Mouse (Mus musculus): ENCODE data around the gene 0610040J01Rik. TPM values are rescaled to one million over a fixed set of nuclear protein-coding genes. Genes with fewer than 3 reads are reported as not detected.

The 0610040J01Rik gene
- polyA plus RNA-seq, 1 experiment from 2014 or later = 25.6 TPM

GRCm38 (mm10) chr5:63907513-63907912 is 95.3 kb downstream of the 0610040J01Rik start:
- no peak overlapping the region for H3K4me2 ChIP-seq (ENCODE audit: low read depth, low read length)
- H3K27ac ChIP-seq (ENCODE audit: low read length) = no peak overlapping the region
- H3K27me3 ChIP-seq (ENCODE audit: control insufficient read depth, insufficient read depth, low read depth, low read length) = no peaks in the 10 kb centered on the region
- no peaks in the 10 kb centered on the region for H3K4me1 ChIP-seq (ENCODE audit: control insufficient read depth, low read depth, low read length)
- H3K36me3 ChIP-seq (ENCODE audit: control insufficient read depth, insufficient read depth) = no peaks in the 10 kb centered on the region
- 30% methylated on average over 4 of the region's 4 CpGs for WGBS (ENCODE audit: insufficient replicate concordance)
- ATAC-seq (ENCODE audit: low read depth) = no peak
- H3K9ac ChIP-seq (ENCODE audit: low read depth, low read length) = no peak overlapping the region
- H3K9me3 ChIP-seq (replicated peaks; ENCODE audit: control insufficient read depth, low read length) = no peaks in the 10 kb centered on the region
- H3K4me3 ChIP-seq (ENCODE audit: low read depth, low read length) = no peak overlapping the region

GRCm38 (mm10) chr5:63910171-63910960 is 98.2 kb downstream of the 0610040J01Rik start:
- no peaks in the 10 kb centered on the region for H3K9me3 ChIP-seq (replicated peaks; ENCODE audit: control insufficient read depth, low read length)
- WGBS (ENCODE audit: insufficient replicate concordance) = 68% methylated on average over 10 of the region's 10 CpGs

GRCm38 (mm10) chr5:63914896-63915295 is 102.7 kb downstream of the 0610040J01Rik start:
- H3K4me2 ChIP-seq (ENCODE audit: low read depth, low read length) = no peak overlapping the region
- 29% methylated on average over 1 of the region's 1 CpGs for WGBS (ENCODE audit: insufficient replicate concordance)
- no peak for ATAC-seq (ENCODE audit: low read depth)
- no peak overlapping the region for H3K9ac ChIP-seq (ENCODE audit: low read depth, low read length)
- H3K9me3 ChIP-seq (replicated peaks; ENCODE audit: control insufficient read depth, low read length) = no peaks in the 10 kb centered on the region
- no peaks in the 10 kb centered on the region for H3K4me1 ChIP-seq (ENCODE audit: control insufficient read depth, low read depth, low read length)
- H3K27ac ChIP-seq (ENCODE audit: low read length) = no peak overlapping the region
- H3K36me3 ChIP-seq (ENCODE audit: control insufficient read depth, insufficient read depth) = no peaks in the 10 kb centered on the region
- H3K4me3 ChIP-seq (ENCODE audit: low read depth, low read length) = no peak overlapping the region
- H3K27me3 ChIP-seq (ENCODE audit: control insufficient read depth, insufficient read depth, low read depth, low read length) = no peaks in the 10 kb centered on the region

More at GRCm38 (mm10) chr5:63910171-63910960, 98.2 kb downstream of the 0610040J01Rik start:
- no peak overlapping the region for H3K27ac ChIP-seq (ENCODE audit: low read length)
- H3K4me3 ChIP-seq (ENCODE audit: low read depth, low read length) = no peak overlapping the region
- no peak overlapping the region for H3K9ac ChIP-seq (ENCODE audit: low read depth, low read length)
- no peak for ATAC-seq (ENCODE audit: low read depth)
- no peaks in the 10 kb centered on the region for H3K27me3 ChIP-seq (ENCODE audit: control insufficient read depth, insufficient read depth, low read depth, low read length)
- no peaks in the 10 kb centered on the region for H3K36me3 ChIP-seq (ENCODE audit: control insufficient read depth, insufficient read depth)
- no peak overlapping the region for H3K4me2 ChIP-seq (ENCODE audit: low read depth, low read length)
- no peaks in the 10 kb centered on the region for H3K4me1 ChIP-seq (ENCODE audit: control insufficient read depth, low read depth, low read length)

- no peak for ATAC-seq (ENCODE audit: low read depth)
- no peaks in the 10 kb centered on the region for H3K36me3 ChIP-seq (ENCODE audit: control insufficient read depth, insufficient read depth)
- H3K4me3 ChIP-seq (ENCODE audit: low read depth, low read length) = no peak overlapping the region
- no peaks in the 10 kb centered on the region for H3K27me3 ChIP-seq (ENCODE audit: control insufficient read depth, insufficient read depth, low read depth, low read length)
- 71% methylated on average over 10 of the region's 10 CpGs for WGBS (ENCODE audit: insufficient replicate concordance)
- H3K27ac ChIP-seq (ENCODE audit: low read length) = no peak overlapping the region
- H3K4me2 ChIP-seq (ENCODE audit: low read depth, low read length) = no peak overlapping the region
- no peaks in the 10 kb centered on the region for H3K4me1 ChIP-seq (ENCODE audit: control insufficient read depth, low read depth, low read length)
- no peak overlapping the region for H3K9ac ChIP-seq (ENCODE audit: low read depth, low read length)
- no peaks in the 10 kb centered on the region for H3K9me3 ChIP-seq (replicated peaks; ENCODE audit: control insufficient read depth, low read length)
These were observed 104.4 kb downstream of the 0610040J01Rik start for GRCm38 (mm10) chr5:63916457-63917139.

GRCm38 (mm10) chr5:63918201-63918600 is 106.0 kb downstream of the 0610040J01Rik start:
- Histone ChIP-seq H3K27ac (ENCODE audit: low read length) (no peak overlapping the region), H3K27me3 (ENCODE audit: control insufficient read depth, insufficient read depth, low read depth, low read length) (no peaks in the 10 kb centered on the region), H3K4me1 (ENCODE audit: control insufficient read depth, low read depth, low read length) (no peaks in the 10 kb centered on the region), H3K36me3 (ENCODE audit: control insufficient read depth, insufficient read depth) (no peaks in the 10 kb centered on the region), H3K9me3 (replicated peaks; ENCODE audit: control insufficient read depth, low read length) (no peaks in the 10 kb centered on the region), H3K4me3 (ENCODE audit: low read depth, low read length) (no peak overlapping the region), H3K4me2 (ENCODE audit: low read depth, low read length) (no peak overlapping the region), H3K9ac (ENCODE audit: low read depth, low read length) (no peak overlapping the region)
- no peak for ATAC-seq (ENCODE audit: low read depth)
- 72% methylated on average over 4 of the region's 4 CpGs for WGBS (ENCODE audit: insufficient replicate concordance)

- Histone ChIP-seq H3K9me3 (replicated peaks; ENCODE audit: control insufficient read depth, low read length) (no peaks in the 10 kb centered on the region), H3K4me3 (ENCODE audit: low read depth, low read length) (no peak overlapping the region), H3K4me2 (ENCODE audit: low read depth, low read length) (no peak overlapping the region), H3K4me1 (ENCODE audit: control insufficient read depth, low read depth, low read length) (no peaks in the 10 kb centered on the region; the same call in 1 of the 2 replicates), H3K9ac (ENCODE audit: low read depth, low read length) (no peak overlapping the region), H3K27ac (ENCODE audit: low read length) (no peak overlapping the region), H3K36me3 (ENCODE audit: control insufficient read depth, insufficient read depth) (peaks cover 3% of the 10 kb centered on the region), H3K27me3 (ENCODE audit: control insufficient read depth, insufficient read depth, low read depth, low read length) (no peaks in the 10 kb centered on the region)
- WGBS (ENCODE audit: insufficient replicate concordance) = 67% methylated on average over 13 of the region's 13 CpGs
- no peak for ATAC-seq (ENCODE audit: low read depth)
These were observed 111.3 kb downstream of the 0610040J01Rik start for GRCm38 (mm10) chr5:63923305-63924025.

- Histone ChIP-seq H3K27ac (ENCODE audit: low read length) (no peak overlapping the region), H3K9ac (ENCODE audit: low read depth, low read length) (no peak overlapping the region), H3K9me3 (replicated peaks; ENCODE audit: control insufficient read depth, low read length) (no peaks in the 10 kb centered on the region), H3K4me2 (ENCODE audit: low read depth, low read length) (no peak overlapping the region), H3K4me1 (ENCODE audit: control insufficient read depth, low read depth, low read length) (no peaks in the 10 kb centered on the region; the same call in 1 of the 2 replicates), H3K4me3 (ENCODE audit: low read depth, low read length) (no peak overlapping the region), H3K27me3 (ENCODE audit: control insufficient read depth, insufficient read depth, low read depth, low read length) (no peaks in the 10 kb centered on the region), H3K36me3 (ENCODE audit: control insufficient read depth, insufficient read depth) (peaks cover 3% of the 10 kb centered on the region)
- WGBS (ENCODE audit: insufficient replicate concordance) = 35% methylated on average over 14 of the region's 14 CpGs
- ATAC-seq (ENCODE audit: low read depth) = no peak
These were observed 113.0 kb downstream of the 0610040J01Rik start for GRCm38 (mm10) chr5:63925035-63925628.

- Histone ChIP-seq H3K36me3 (ENCODE audit: control insufficient read depth, insufficient read depth) (peaks cover under 1% of the 10 kb centered on the region), H3K4me2 (ENCODE audit: low read depth, low read length) (no peak overlapping the region), H3K9ac (ENCODE audit: low read depth, low read length) (no peak overlapping the region), H3K27ac (ENCODE audit: low read length) (no peak overlapping the region), H3K4me1 (ENCODE audit: control insufficient read depth, low read depth, low read length) (no peaks in the 10 kb centered on the region; the same call in 1 of the 2 replicates), H3K4me3 (ENCODE audit: low read depth, low read length) (no peak overlapping the region), H3K27me3 (ENCODE audit: control insufficient read depth, insufficient read depth, low read depth, low read length) (no peaks in the 10 kb centered on the region), H3K9me3 (replicated peaks; ENCODE audit: control insufficient read depth, low read length) (no peaks in the 10 kb centered on the region)
- WGBS (ENCODE audit: insufficient replicate concordance) = 55% methylated on average over 4 of the region's 4 CpGs
- no peak for ATAC-seq (ENCODE audit: low read depth)
These were observed 118.7 kb downstream of the 0610040J01Rik start for GRCm38 (mm10) chr5:63930824-63931358.

Data from liver, embryonic 16.5 days (tissue).